Mouse (Mus musculus): ENCODE measurements around the gene Tubb2a. TPM values are rescaled to one million over a fixed set of nuclear protein-coding genes. Genes with fewer than 3 reads are reported as not detected.

The Tubb2a gene
- polyA plus RNA-seq, 1 experiment from 2014 or later: 268 TPM

DNA sequence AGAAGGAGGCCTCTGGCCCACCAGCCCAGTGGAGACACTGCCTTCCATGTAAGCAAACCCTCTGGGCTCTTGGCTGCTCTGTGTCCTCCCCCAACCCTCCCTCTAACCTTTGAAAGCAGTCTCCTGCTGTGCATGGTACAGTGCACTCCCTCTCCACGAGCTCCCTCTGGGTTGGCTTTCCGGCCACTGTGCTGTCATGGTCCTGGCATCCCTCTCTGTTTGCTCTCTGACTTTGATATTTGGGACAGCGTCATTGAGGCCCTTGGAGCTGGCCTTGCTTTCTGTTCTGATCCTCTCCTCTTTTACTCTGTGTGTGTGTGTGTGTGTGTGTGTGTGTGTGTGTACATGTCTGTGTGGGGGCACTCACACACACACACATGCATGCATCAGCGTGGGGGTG, 23.4 kb downstream of the Tubb2a start:
- Histone ChIP-seq H3K4me1 (ENCODE audit: control insufficient read depth, insufficient read depth, low read length) (no peaks in the 10 kb centered on the region), H3K4me3 (ENCODE audit: low read depth, low read length) (no peak overlapping the region), H3K36me3 (ENCODE audit: control insufficient read depth, insufficient read depth, low read length) (peaks cover 62% of the 10 kb centered on the region), H3K9me3 (ENCODE audit: control insufficient read depth, low read length) (no peaks in the 10 kb centered on the region), H3K4me2 (ENCODE audit: low read depth, low read length) (no peak overlapping the region), H3K9ac (ENCODE audit: low read depth, low read length) (no peak overlapping the region), H3K27ac (replicated peaks; ENCODE audit: low read depth, low read length) (no peak overlapping the region), H3K27me3 (replicated peaks; ENCODE audit: control insufficient read depth, insufficient read depth, low read length) (no peaks in the 10 kb centered on the region)
- 71% methylated on average over 4 of the region's 4 CpGs for WGBS
- no peak for ATAC-seq (ENCODE audit: low read depth)
- DNase-seq (ENCODE audit: low spot score): no peak

DNA sequence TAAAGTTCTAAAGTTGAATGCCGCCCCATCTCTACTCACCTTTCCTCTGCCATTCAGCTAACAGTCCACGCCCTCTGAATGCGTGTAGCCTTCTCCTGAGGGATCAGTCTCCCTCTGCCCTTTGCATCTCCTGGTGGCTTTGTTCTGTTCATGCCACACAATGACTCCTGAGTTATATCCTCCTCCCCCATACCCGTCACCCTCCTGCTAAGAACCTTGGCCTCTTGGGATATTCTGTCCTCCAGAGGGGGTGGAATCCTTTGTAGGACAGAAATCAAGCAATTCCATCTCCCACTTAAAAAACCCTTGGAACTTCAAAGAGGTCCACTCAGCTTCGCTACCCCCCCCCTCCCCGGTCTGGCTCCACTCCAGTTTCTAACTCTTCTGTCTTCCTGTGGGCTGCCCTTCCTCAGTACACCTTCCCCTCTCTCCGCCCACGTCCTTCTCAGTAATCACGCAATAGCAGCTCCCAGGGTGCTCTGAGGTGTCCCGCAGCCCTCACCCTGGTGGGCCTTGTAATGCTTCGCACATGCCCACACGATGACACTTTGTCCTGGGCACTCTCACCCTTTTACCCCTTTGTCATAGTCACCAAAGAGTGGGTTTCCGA, 24.0 kb downstream of the Tubb2a start:
- no peak overlapping the region for H3K27ac ChIP-seq (replicated peaks; ENCODE audit: low read depth, low read length)
- no peak overlapping the region for H3K4me2 ChIP-seq (ENCODE audit: low read depth, low read length)
- 83% methylated on average over 13 of the region's 13 CpGs for WGBS
- peaks cover 66% of the 10 kb centered on the region for H3K36me3 ChIP-seq (ENCODE audit: control insufficient read depth, insufficient read depth, low read length)
- DNase-seq (ENCODE audit: low spot score) (no peak), ATAC-seq (ENCODE audit: low read depth) (no peak)
- no peaks in the 10 kb centered on the region for H3K27me3 ChIP-seq (replicated peaks; ENCODE audit: control insufficient read depth, insufficient read depth, low read length)
- no peak overlapping the region for H3K9ac ChIP-seq (ENCODE audit: low read depth, low read length)
- H3K4me3 ChIP-seq (ENCODE audit: low read depth, low read length): no peak overlapping the region
- H3K9me3 ChIP-seq (ENCODE audit: control insufficient read depth, low read length): no peaks in the 10 kb centered on the region
- H3K4me1 ChIP-seq (ENCODE audit: control insufficient read depth, insufficient read depth, low read length): no peaks in the 10 kb centered on the region

DNA sequence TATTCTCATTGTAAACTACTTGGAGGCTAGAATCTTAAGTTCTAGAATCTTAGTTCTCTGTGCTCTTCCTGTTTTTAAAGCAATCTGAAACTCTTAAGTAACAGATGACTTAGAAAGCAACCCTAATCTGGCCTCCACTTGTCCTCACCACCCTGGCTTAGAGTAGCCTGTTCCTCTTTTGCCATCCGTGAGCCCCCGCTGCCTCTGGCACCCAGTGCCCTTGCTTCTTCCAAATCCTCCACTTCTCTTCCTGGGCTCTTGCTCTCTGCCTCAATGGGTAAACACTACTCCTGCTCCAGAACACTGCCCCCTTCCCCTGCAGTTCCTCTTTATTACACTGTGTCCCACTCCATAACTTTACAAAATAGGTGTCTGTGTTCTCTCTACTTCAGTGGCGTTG, 26.1 kb downstream of the Tubb2a start:
- H3K36me3 ChIP-seq (ENCODE audit: control insufficient read depth, insufficient read depth, low read length): peaks cover 66% of the 10 kb centered on the region

DNA sequence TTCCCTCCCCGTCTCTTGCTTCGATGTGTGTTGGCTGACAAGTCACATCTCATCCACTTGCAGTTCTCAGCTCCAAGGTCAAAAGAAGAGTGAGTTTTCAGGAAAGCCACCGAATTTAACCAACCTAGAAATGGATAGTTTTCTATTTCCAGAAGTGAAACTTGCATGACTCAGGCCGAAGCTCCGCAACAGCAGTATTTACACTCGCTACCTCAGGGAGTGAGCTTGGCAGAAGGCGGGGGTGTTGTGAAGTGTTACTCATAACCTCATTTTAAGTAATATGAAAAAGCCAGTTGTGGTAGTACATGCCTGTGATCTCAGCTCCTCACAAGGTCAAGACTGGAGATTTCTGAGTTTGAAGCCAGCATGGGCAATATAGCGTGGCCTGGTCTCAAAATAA, 27.3 kb downstream of the Tubb2a start:
- no peak overlapping the region for H3K4me2 ChIP-seq (ENCODE audit: low read depth, low read length)
- DNase-seq (ENCODE audit: low spot score) (no peak), ATAC-seq (ENCODE audit: low read depth) (no peak)
- H3K9me3 ChIP-seq (ENCODE audit: control insufficient read depth, low read length): no peaks in the 10 kb centered on the region
- H3K4me3 ChIP-seq (ENCODE audit: low read depth, low read length): no peak overlapping the region
- no peaks in the 10 kb centered on the region for H3K4me1 ChIP-seq (ENCODE audit: control insufficient read depth, insufficient read depth, low read length)
- H3K27ac ChIP-seq (replicated peaks; ENCODE audit: low read depth, low read length): no peak overlapping the region
- H3K9ac ChIP-seq (ENCODE audit: low read depth, low read length): no peak overlapping the region
- peaks cover 53% of the 10 kb centered on the region for H3K36me3 ChIP-seq (ENCODE audit: control insufficient read depth, insufficient read depth, low read length)
- WGBS: 89% methylated on average over 8 of the region's 8 CpGs
- no peaks in the 10 kb centered on the region for H3K27me3 ChIP-seq (replicated peaks; ENCODE audit: control insufficient read depth, insufficient read depth, low read length)

More for the DNA sequence above, 26.1 kb downstream of the Tubb2a start:
- ATAC-seq (ENCODE audit: low read depth) (no peak), DNase-seq (ENCODE audit: low spot score) (no peak)
- H3K9me3 ChIP-seq (ENCODE audit: control insufficient read depth, low read length): no peaks in the 10 kb centered on the region
- WGBS: 87% methylated on average over 3 of the region's 3 CpGs
- no peaks in the 10 kb centered on the region for H3K27me3 ChIP-seq (replicated peaks; ENCODE audit: control insufficient read depth, insufficient read depth, low read length)
- H3K4me1 ChIP-seq (ENCODE audit: control insufficient read depth, insufficient read depth, low read length): no peaks in the 10 kb centered on the region
- no peak overlapping the region for H3K4me2 ChIP-seq (ENCODE audit: low read depth, low read length)
- no peak overlapping the region for H3K27ac ChIP-seq (replicated peaks; ENCODE audit: low read depth, low read length)
- H3K9ac ChIP-seq (ENCODE audit: low read depth, low read length): no peak overlapping the region
- no peak overlapping the region for H3K4me3 ChIP-seq (ENCODE audit: low read depth, low read length)

DNA sequence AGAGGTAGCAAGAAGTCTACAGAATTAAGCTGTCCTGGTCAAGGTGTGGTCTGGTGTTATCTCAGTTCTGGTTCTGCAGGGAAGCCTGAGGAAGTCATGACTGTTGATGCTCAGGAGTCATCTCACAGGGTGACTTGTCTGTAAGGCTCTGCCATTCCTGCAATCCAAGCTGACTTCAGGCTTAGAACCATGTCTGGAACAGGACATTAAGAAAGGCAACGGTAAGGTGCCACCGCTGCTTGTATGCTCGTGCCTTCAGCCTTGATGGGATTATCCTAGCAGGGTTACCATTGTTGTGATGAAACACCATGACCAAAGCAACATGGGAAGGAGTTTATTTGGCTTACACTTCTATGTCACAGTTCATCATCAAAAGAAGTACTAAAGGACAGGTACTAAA, 30.3 kb downstream of the Tubb2a start:
- Histone ChIP-seq H3K4me2 (ENCODE audit: low read depth, low read length) (no peak overlapping the region), H3K27me3 (replicated peaks; ENCODE audit: control insufficient read depth, insufficient read depth, low read length) (no peaks in the 10 kb centered on the region), H3K9me3 (ENCODE audit: control insufficient read depth, low read length) (no peaks in the 10 kb centered on the region), H3K4me1 (ENCODE audit: control insufficient read depth, insufficient read depth, low read length) (no peaks in the 10 kb centered on the region), H3K9ac (ENCODE audit: low read depth, low read length) (no peak overlapping the region), H3K36me3 (ENCODE audit: control insufficient read depth, insufficient read depth, low read length) (peaks cover 32% of the 10 kb centered on the region), H3K4me3 (ENCODE audit: low read depth, low read length) (no peak overlapping the region), H3K27ac (replicated peaks; ENCODE audit: low read depth, low read length) (no peak overlapping the region)
- ATAC-seq (ENCODE audit: low read depth) (no peak), DNase-seq (ENCODE audit: low spot score) (no peak)
- 92% methylated on average over 3 of the region's 3 CpGs for WGBS

DNA sequence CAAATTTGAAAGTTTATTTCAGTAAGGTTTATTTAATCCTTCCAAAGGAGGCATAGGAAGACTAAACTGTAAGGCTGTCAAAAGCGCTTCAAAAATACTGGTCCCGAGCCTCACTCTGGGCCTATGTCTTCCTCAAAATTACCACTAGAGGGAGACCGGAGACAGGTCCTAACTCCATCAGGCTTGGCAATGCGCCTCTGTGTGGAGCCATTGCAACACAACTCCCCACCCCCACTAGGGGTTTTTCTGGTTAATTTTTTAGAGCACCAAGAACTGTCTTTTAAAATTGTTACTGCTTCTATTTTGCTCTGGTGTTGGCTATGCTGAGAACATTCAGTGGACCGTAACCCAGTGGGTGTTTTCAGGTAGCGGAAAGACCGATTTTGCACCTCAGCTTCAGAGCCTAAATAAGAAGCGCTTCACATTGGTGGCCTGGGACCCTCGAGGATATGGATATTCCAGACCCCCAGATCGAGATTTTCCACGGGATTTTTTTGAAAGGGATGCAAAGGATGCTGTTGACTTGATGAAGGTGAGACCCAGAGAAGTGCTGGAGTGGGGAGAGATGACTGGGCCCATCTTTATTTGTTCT, 31.3 kb downstream of the Tubb2a start:
- Histone ChIP-seq H3K27me3 (replicated peaks; ENCODE audit: control insufficient read depth, insufficient read depth, low read length) (no peaks in the 10 kb centered on the region), H3K4me1 (ENCODE audit: control insufficient read depth, insufficient read depth, low read length) (no peaks in the 10 kb centered on the region), H3K27ac (replicated peaks; ENCODE audit: low read depth, low read length) (no peak overlapping the region), H3K4me3 (ENCODE audit: low read depth, low read length) (no peak overlapping the region), H3K4me2 (ENCODE audit: low read depth, low read length) (no peak overlapping the region), H3K9ac (ENCODE audit: low read depth, low read length) (no peak overlapping the region), H3K9me3 (ENCODE audit: control insufficient read depth, low read length) (no peaks in the 10 kb centered on the region), H3K36me3 (ENCODE audit: control insufficient read depth, insufficient read depth, low read length) (peaks cover 23% of the 10 kb centered on the region)
- peak; percentile 86 for ATAC-seq (ENCODE audit: low read depth)
- peak; percentile 94 for DNase-seq (ENCODE audit: low spot score)
- 42% methylated on average over 11 of the region's 11 CpGs for WGBS

DNA sequence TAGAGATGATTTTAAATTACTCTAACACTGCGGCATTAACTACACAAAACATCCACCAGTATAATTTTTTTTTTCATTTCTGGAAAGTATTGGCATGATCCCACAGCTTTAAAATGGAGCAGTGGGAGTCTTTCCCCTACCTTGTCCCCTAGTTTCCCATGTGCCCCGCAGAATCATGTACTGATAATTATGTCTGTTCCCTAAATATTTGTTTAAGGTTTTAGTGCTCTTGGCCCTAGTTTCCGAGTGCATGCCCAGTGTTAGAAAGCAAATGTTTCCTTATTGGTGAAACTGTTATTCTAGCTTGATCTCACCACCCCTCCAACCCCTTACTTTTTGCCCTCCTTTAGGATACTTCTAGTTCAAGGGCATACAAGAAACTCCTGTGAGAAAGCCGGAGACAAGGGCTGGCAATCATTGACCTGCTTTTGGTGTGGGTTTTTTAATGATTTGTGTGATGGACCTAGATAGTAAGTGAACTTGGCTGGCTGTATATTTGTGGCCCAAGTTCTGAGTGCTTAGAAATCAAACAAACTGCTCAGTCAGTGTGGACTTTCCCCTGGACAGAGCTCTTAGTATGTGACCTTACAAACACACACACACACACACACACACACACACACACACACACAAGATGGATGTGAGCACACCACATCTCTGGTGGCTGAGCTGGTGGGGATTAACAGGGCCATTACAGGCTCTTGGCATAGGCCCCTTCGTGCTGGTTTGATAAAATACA, 32.1 kb downstream of the Tubb2a start:
- Histone ChIP-seq H3K27me3 (replicated peaks; ENCODE audit: control insufficient read depth, insufficient read depth, low read length) (no peaks in the 10 kb centered on the region), H3K4me3 (ENCODE audit: low read depth, low read length) (no peak overlapping the region), H3K4me1 (ENCODE audit: control insufficient read depth, insufficient read depth, low read length) (no peaks in the 10 kb centered on the region), H3K27ac (replicated peaks; ENCODE audit: low read depth, low read length) (no peak overlapping the region), H3K9ac (ENCODE audit: low read depth, low read length) (no peak overlapping the region), H3K9me3 (ENCODE audit: control insufficient read depth, low read length) (no peaks in the 10 kb centered on the region), H3K4me2 (ENCODE audit: low read depth, low read length) (no peak overlapping the region), H3K36me3 (ENCODE audit: control insufficient read depth, insufficient read depth, low read length) (peaks cover 20% of the 10 kb centered on the region)
- 0 out of 2 replicates have a peak, but pooled peaks have one; percentile 23 for ATAC-seq (ENCODE audit: low read depth)
- no peak for DNase-seq (ENCODE audit: low spot score)
- 67% methylated on average over 5 of the region's 5 CpGs for WGBS

DNA sequence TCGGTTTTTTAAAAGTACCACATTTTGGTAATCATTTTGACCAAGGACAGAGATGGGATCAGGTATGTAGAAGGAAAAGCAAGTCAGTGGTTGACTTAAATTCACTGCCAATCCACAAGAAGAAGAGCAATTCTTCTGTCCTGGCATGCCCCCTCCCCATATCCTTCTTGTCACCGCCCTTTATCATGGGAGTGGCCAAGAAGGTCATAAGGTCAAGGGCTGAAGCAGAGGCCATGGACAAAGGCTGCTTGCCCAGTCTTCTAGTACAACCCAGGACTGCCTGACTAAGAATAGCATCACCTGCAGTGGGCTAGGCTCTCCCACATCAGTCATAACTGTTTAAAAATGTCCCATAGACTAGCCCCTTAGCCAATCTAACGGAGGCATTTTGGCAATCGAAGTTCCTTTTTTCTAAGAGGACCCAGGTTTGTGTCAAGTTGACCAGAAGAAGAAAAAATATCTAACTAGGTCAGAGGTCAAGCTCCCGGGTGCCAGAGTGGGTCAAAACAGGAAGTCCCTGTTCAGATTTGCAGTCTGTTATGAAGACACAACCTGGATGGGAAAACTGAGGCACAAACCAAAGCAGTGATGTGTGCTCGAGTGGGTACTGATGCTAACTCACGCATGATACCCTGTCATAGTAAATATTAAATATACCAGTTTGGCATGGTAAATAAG, 34.0 kb downstream of the Tubb2a start:
- no peak overlapping the region for H3K4me3 ChIP-seq (ENCODE audit: low read depth, low read length)
- 70% methylated on average over 7 of the region's 7 CpGs for WGBS
- H3K9me3 ChIP-seq (ENCODE audit: control insufficient read depth, low read length): no peaks in the 10 kb centered on the region

More for the DNA sequence above, 34.0 kb downstream of the Tubb2a start:
- Histone ChIP-seq H3K4me1 (ENCODE audit: control insufficient read depth, insufficient read depth, low read length) (0 out of 2 replicates have a peak, but pooled peaks cover 3% of the 10 kb centered on the region), H3K27me3 (replicated peaks; ENCODE audit: control insufficient read depth, insufficient read depth, low read length) (no peaks in the 10 kb centered on the region), H3K9ac (ENCODE audit: low read depth, low read length) (no peak overlapping the region), H3K36me3 (ENCODE audit: control insufficient read depth, insufficient read depth, low read length) (peaks cover 11% of the 10 kb centered on the region), H3K27ac (replicated peaks; ENCODE audit: low read depth, low read length) (no peak overlapping the region), H3K4me2 (ENCODE audit: low read depth, low read length) (no peak overlapping the region)
- ATAC-seq (ENCODE audit: low read depth) (no peak), DNase-seq (ENCODE audit: low spot score) (no peak)
